ENCODE assay signal across 26 mouse cellular contexts in the genomic region with DNA sequence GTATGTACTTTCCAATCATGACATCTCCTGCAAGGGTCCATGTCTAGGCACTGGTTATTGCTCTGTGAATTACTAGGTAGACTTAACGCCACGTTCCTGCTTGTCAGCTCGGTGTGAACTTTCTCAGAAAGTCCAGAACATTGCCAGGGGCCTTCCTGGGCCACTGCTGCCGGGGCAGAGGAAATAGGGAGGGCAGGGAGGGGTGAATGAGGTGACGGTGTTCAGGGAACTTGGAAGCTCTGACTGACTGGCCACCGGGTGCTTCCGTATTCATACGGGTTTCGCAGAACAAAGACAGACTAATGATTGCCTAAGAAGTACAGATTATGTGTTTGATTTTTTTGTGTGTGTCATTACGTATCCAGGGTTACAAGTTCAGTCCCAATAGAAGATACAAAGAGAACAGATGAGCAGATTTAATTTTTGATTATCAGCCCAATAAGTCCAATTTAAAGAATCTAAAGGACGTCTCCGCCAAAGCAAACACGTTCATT. TPM values are rescaled to one million over a fixed set of nuclear protein-coding genes. Genes with fewer than 3 reads are reported as not detected.
A peak's percentile ranks its signal among the peaks of the same experiment; 100 is the strongest.
DNase-seq lines count a peak whose midpoint lies in the region; ATAC-seq and TF ChIP-seq lines count a peak whose summit lies in the region.
"Had no signal": no experiment of that assay in that cellular context is flagged by ENCODE, and none has a peak within 500 bp of the region (broad histone marks: within the 10 kb centered on the region; RNA-seq: fewer than 3 reads in every experiment).

No protein-coding gene starts in this region.

- no peaks in the 10 kb centered on the region for H3K27me3 ChIP-seq in intestine, embryonic 15.5 days (replicated peaks)
- H3K27me3 ChIP-seq in stomach, postnatal 0 days (ENCODE audit: control insufficient read depth, insufficient read depth, low read length) = no peaks in the 10 kb centered on the region
- H3K27me3 ChIP-seq: embryonic facial prominence, embryonic 13.5 days; forebrain, embryonic 13.5 days; heart, embryonic 15.5 days had no signal

- H3K27ac ChIP-seq in intestine, embryonic 15.5 days = peak overlapping the region; percentile 58
- no peak overlapping the region for H3K27ac ChIP-seq in stomach, postnatal 0 days (replicated peaks)
- H3K27ac ChIP-seq: embryonic facial prominence, embryonic 13.5 days; forebrain, embryonic 13.5 days; heart, adult 2 months; heart, embryonic 15.5 days; hindbrain, embryonic 10.5 days; hindbrain, embryonic 14.5 days had no signal

- no peak for TF ChIP-seq EP300 in stomach, postnatal 0 days (optimal IDR thresholded peaks at IDR 0.05)

- intact Hi-C loops in left cerebral cortex, postnatal 10 days (cut with DNase I) = no loop called here

- no peaks in the 10 kb centered on the region for H3K9me3 ChIP-seq in intestine, embryonic 15.5 days
- H3K9me3 ChIP-seq in stomach, postnatal 0 days (ENCODE audit: control insufficient read depth, low read length) = no peaks in the 10 kb centered on the region
- H3K9me3 ChIP-seq: embryonic facial prominence, embryonic 13.5 days; forebrain, embryonic 13.5 days; heart, embryonic 15.5 days; hindbrain, embryonic 10.5 days had no signal

- no peaks in the 10 kb centered on the region for H3K36me3 ChIP-seq in intestine, embryonic 15.5 days
- H3K36me3 ChIP-seq in stomach, postnatal 0 days (ENCODE audit: control insufficient read depth, insufficient read depth, low read length) = no peaks in the 10 kb centered on the region
- H3K36me3 ChIP-seq: embryonic facial prominence, embryonic 13.5 days; heart, embryonic 15.5 days; hindbrain, embryonic 10.5 days had no signal

- WGBS in intestine, embryonic 15.5 days = 42% methylated on average over 13 of the region's 13 CpGs
- WGBS in stomach, postnatal 0 days = 52% methylated on average over 13 of the region's 13 CpGs

- no peak for TF ChIP-seq CTCF in stomach, postnatal 0 days (IDR thresholded peaks at IDR 0.05; ENCODE audit: low read depth)

- H3K4me3 ChIP-seq in intestine, embryonic 15.5 days (replicated peaks) = no peak overlapping the region
- no peak overlapping the region for H3K4me3 ChIP-seq in stomach, postnatal 0 days (ENCODE audit: low read depth, low read length)
- H3K4me3 ChIP-seq: embryonic facial prominence, embryonic 13.5 days; forebrain, embryonic 13.5 days; heart, adult 2 months; heart, embryonic 15.5 days; hindbrain, embryonic 10.5 days had no signal

- ATAC-seq in granulocyte monocyte progenitor cell, adult 5-6 weeks (replicated peaks; ENCODE audit: poor library complexity, severe bottlenecking) = peak; percentile 37
- ATAC-seq in intestine, embryonic 15.5 days = peak; percentile 42; the same call in 1 of the 2 replicates
- ATAC-seq in stomach, postnatal 0 days (ENCODE audit: low FRiP score, low TSS enrichment) = no peak
- ATAC-seq: activated CD4-positive, CD25-positive, alpha-beta regulatory T cell, adult 4 months; forebrain, embryonic 13.5 days; Patski had no signal

- H3K9ac ChIP-seq in intestine, embryonic 15.5 days = no peak overlapping the region
- H3K9ac ChIP-seq in stomach, postnatal 0 days (ENCODE audit: low read length) = no peak overlapping the region
- H3K9ac ChIP-seq: embryonic facial prominence, embryonic 13.5 days; forebrain, embryonic 13.5 days; heart, embryonic 15.5 days; hindbrain, embryonic 14.5 days had no signal

- peaks cover 3% of the 10 kb centered on the region for H3K4me1 ChIP-seq in intestine, embryonic 15.5 days (replicated peaks)
- no peaks in the 10 kb centered on the region for H3K4me1 ChIP-seq in stomach, postnatal 0 days (replicated peaks; ENCODE audit: control insufficient read depth, insufficient read depth)

- no peak overlapping the region for H3K4me2 ChIP-seq in intestine, embryonic 15.5 days (replicated peaks)
- no peak overlapping the region for H3K4me2 ChIP-seq in stomach, postnatal 0 days (replicated peaks; ENCODE audit: low read depth)
- H3K4me2 ChIP-seq: embryonic facial prominence, embryonic 13.5 days; forebrain, embryonic 13.5 days; heart, embryonic 11.5 days; heart, embryonic 15.5 days; hindbrain, embryonic 14.5 days had no signal

- DNase-seq in kidney, adult 11 months = peak; percentile 12
- no peak for DNase-seq in kidney, postnatal 25 days
- peak; percentile 31 for DNase-seq in stomach, postnatal 0 days (ENCODE audit: low spot score)
- DNase-seq in cerebellum, postnatal 25 days = no peak
- DNase-seq in left cerebral cortex, postnatal 10 days (ENCODE audit: extremely low spot score in 1 of 2, low spot score in 2 of 2) = no peak
- DNase-seq: adrenal gland, postnatal 14 days; cerebellum, adult 11-12 months; cerebellum, adult 9-10 months; cerebellum, postnatal 36 days; gastrocnemius, postnatal 36 days; heart, adult 2 months; heart, postnatal 14 days had no signal

RNA-seq across cellular contexts. Expression of gene Zpbp2, which starts 13.1 kb away (rescaled TPM):
- 1.6 TPM in 1 of 2 replicates, not detected in the other for total RNA-seq in granulocyte monocyte progenitor cell, adult 5-6 weeks (2014; fragmentation: Nextera tagmentation)
- not detected in 2 replicates for total RNA-seq in granulocyte monocyte progenitor cell, adult 5-6 weeks (2017)
- 0.53 and 0.60 TPM in 2 replicates for polyA plus RNA-seq in intestine, embryonic 15.5 days (2015; fragmentation: Nextera tagmentation; extraction: Ambion mirVana)
- polyA plus RNA-seq in stomach, postnatal 0 days (2015; fragmentation: Nextera tagmentation; extraction: Ambion mirVana) = 0.10 and 0.16 TPM in 2 replicates
- total RNA-seq in left cerebral cortex, postnatal 10 days (2021) = not detected
- total RNA-seq: adrenal gland, postnatal 14 days; gastrocnemius, adult 8-10 months; gastrocnemius, postnatal 36 days; heart, adult 2 months; heart, postnatal 14 days had no signal
- polyA plus RNA-seq: C2C12; embryonic facial prominence, embryonic 13.5 days; forebrain, embryonic 13.5 days; heart, adult 2 months; hindbrain, embryonic 14.5 days had no signal

RNA-seq across cellular contexts. Expression of gene Ikzf3, which starts 18.1 kb away (rescaled TPM):
- 0.15 TPM in 1 of 2 replicates, not detected in the other for total RNA-seq in granulocyte monocyte progenitor cell, adult 5-6 weeks (2014; fragmentation: Nextera tagmentation)
- total RNA-seq in granulocyte monocyte progenitor cell, adult 5-6 weeks (2017) = not detected in 2 replicates
- 0.21 and 0.24 TPM in 2 replicates for polyA plus RNA-seq in intestine, embryonic 15.5 days (2015; fragmentation: Nextera tagmentation; extraction: Ambion mirVana)
- polyA plus RNA-seq in stomach, postnatal 0 days (2015; fragmentation: Nextera tagmentation; extraction: Ambion mirVana) = 0.15 and 0.19 TPM in 2 replicates
- total RNA-seq in left cerebral cortex, postnatal 10 days (2021) = under 1 TPM; 0.34 TPM
- total RNA-seq: gastrocnemius, adult 8-10 months had no signal
- polyA plus RNA-seq: C2C12; forebrain, embryonic 13.5 days; Patski had no signal

RNA-seq across cellular contexts. Expression of gene Ormdl3, which starts 23.2 kb away (rescaled TPM):
- 5.9 and 7.3 TPM in 2 replicates for total RNA-seq in granulocyte monocyte progenitor cell, adult 5-6 weeks (2014; fragmentation: Nextera tagmentation)
- total RNA-seq in granulocyte monocyte progenitor cell, adult 5-6 weeks (2017) = 7.7 and 8.6 TPM in 2 replicates
- 50.5 and 55.2 TPM in 2 replicates for polyA plus RNA-seq in intestine, embryonic 15.5 days (2015; fragmentation: Nextera tagmentation; extraction: Ambion mirVana)
- 31.1 TPM in 2 replicates for polyA plus RNA-seq in stomach, postnatal 0 days (2015; fragmentation: Nextera tagmentation; extraction: Ambion mirVana)
- total RNA-seq in left cerebral cortex, postnatal 10 days (2021) = 10 to 100 TPM; 44.1 to 49.6 TPM

RNA-seq across cellular contexts. Expression of gene Lrrc3c, which starts 34.1 kb away (rescaled TPM):
- total RNA-seq in granulocyte monocyte progenitor cell, adult 5-6 weeks (2014; fragmentation: Nextera tagmentation) = not detected in 2 replicates
- not detected in 2 replicates for total RNA-seq in granulocyte monocyte progenitor cell, adult 5-6 weeks (2017)
- polyA plus RNA-seq in intestine, embryonic 15.5 days (2015; fragmentation: Nextera tagmentation; extraction: Ambion mirVana) = not detected in 2 replicates
- polyA plus RNA-seq in stomach, postnatal 0 days (2015; fragmentation: Nextera tagmentation; extraction: Ambion mirVana) = not detected in 2 replicates
- not detected for total RNA-seq in left cerebral cortex, postnatal 10 days (2021)
- total RNA-seq: adrenal gland, adult 18-20 months; adrenal gland, postnatal 14 days; gastrocnemius, adult 8-10 months; gastrocnemius, postnatal 36 days; heart, adult 2 months; heart, postnatal 14 days; MEL had no signal
- polyA plus RNA-seq: activated CD4-positive, CD25-positive, alpha-beta regulatory T cell, adult 4 months; C2C12; embryonic facial prominence, embryonic 13.5 days; forebrain, embryonic 13.5 days; heart, adult 2 months; heart, embryonic 11.5 days; heart, embryonic 15.5 days; hindbrain, embryonic 10.5 days; hindbrain, embryonic 14.5 days; Patski had no signal

Comparison
In these comparisons a context has a peak if more than half of its experiments do, and no peak if none do; other contexts are left out.
1. DNase-seq: peak in kidney, adult 11 months (single experiment) and stomach, postnatal 0 days (single experiment); none in kidney, postnatal 25 days (0 of 2), cerebellum, postnatal 25 days (0 of 2) and left cerebral cortex, postnatal 10 days (0 of 2).
2. RNA of gene Ormdl3, which starts 23.2 kb away (total RNA-seq): 44.1 to 49.6 TPM in left cerebral cortex, postnatal 10 days; 5.9 to 8.6 TPM in granulocyte monocyte progenitor cell, adult 5-6 weeks; every median in the first group is over 4 times any median in the second.